Comparison of ENCODE assay signal across 13 mouse cellular contexts in genomic region chr1:36902533-36903315, GRCm38 (mm10). TPM values are rescaled to one million over a fixed set of nuclear protein-coding genes. Genes with fewer than 3 reads are reported as not detected.
A peak's percentile ranks its signal among the peaks of the same experiment; 100 is the strongest.
DNase-seq lines count a peak whose midpoint lies in the region; ATAC-seq and TF ChIP-seq lines count a peak whose summit lies in the region.
"Had no signal": no experiment of that assay in that cellular context is flagged by ENCODE, and none has a peak within 500 bp of the region (broad histone marks: within the 10 kb centered on the region; RNA-seq: fewer than 3 reads in every experiment).

No protein-coding gene starts in this region.

- intact Hi-C loops in heart, postnatal 36 days (cut with DNase I): no loop called here

- no peak for TF ChIP-seq CTCF in cerebellum, adult 2 months (IDR thresholded peaks at IDR 0.05; ENCODE audit: borderline replicate concordance, insufficient read depth, low read depth, low read length)
- TF ChIP-seq CTCF in liver, postnatal 0 days (IDR thresholded peaks at IDR 0.05; ENCODE audit: low read depth): no peak

- H3K36me3 ChIP-seq in midbrain, embryonic 15.5 days (replicated peaks): no peaks in the 10 kb centered on the region
- H3K36me3 ChIP-seq in midbrain, embryonic 16.5 days (ENCODE audit: control insufficient read depth, insufficient read depth, low read length): no peaks in the 10 kb centered on the region
- peaks cover 2% of the 10 kb centered on the region; the same call in 1 of the 2 replicates for H3K36me3 ChIP-seq in liver, postnatal 0 days (replicated peaks; ENCODE audit: insufficient read depth, low read length)
- H3K36me3 ChIP-seq: embryonic facial prominence, embryonic 12.5 days had no signal

- H3K4me2 ChIP-seq in midbrain, embryonic 15.5 days: no peak overlapping the region
- H3K4me2 ChIP-seq in midbrain, embryonic 16.5 days (ENCODE audit: low read length): no peak overlapping the region
- H3K4me2 ChIP-seq in liver, postnatal 0 days (ENCODE audit: low read depth, low read length): no peak overlapping the region
- H3K4me2 ChIP-seq: embryonic facial prominence, embryonic 12.5 days had no signal

- no peak for TF ChIP-seq EP300 in liver, postnatal 0 days (IDR thresholded peaks at IDR 0.05; ENCODE audit: low read depth)

- H3K27me3 ChIP-seq in midbrain, embryonic 15.5 days (replicated peaks): no peaks in the 10 kb centered on the region
- no peaks in the 10 kb centered on the region for H3K27me3 ChIP-seq in midbrain, embryonic 16.5 days (ENCODE audit: control insufficient read depth, insufficient read depth, low read depth, low read length)
- no peaks in the 10 kb centered on the region for H3K27me3 ChIP-seq in cerebellum, adult 2 months (ENCODE audit: control insufficient read depth, insufficient read depth, low read length)
- no peaks in the 10 kb centered on the region for H3K27me3 ChIP-seq in liver, postnatal 0 days (ENCODE audit: insufficient read depth, low read length)
- H3K27me3 ChIP-seq: embryonic facial prominence, embryonic 12.5 days had no signal

- H3K4me1 ChIP-seq in midbrain, embryonic 15.5 days: peaks cover 6% of the 10 kb centered on the region; the same call in 1 of the 2 replicates
- H3K4me1 ChIP-seq in midbrain, embryonic 16.5 days (ENCODE audit: control insufficient read depth, insufficient read depth, low read length): peaks cover 5% of the 10 kb centered on the region
- peaks cover 30% of the 10 kb centered on the region for H3K4me1 ChIP-seq in cerebellum, adult 2 months (ENCODE audit: control insufficient read depth, insufficient read depth, low read length)
- H3K4me1 ChIP-seq in liver, postnatal 0 days (ENCODE audit: insufficient read depth): peaks cover 19% of the 10 kb centered on the region

- DNase-seq in heart, adult 8-10 months (ENCODE audit: low spot score): peak; percentile 40
- no peak for DNase-seq in heart, postnatal 36 days
- peak; percentile 90 to 98 for DNase-seq in cerebellum, adult 2 months
- DNase-seq in liver, postnatal 0 days: no peak
- no peak for DNase-seq in thymus, postnatal 14 days

- H3K27ac ChIP-seq in midbrain, embryonic 15.5 days: 0 out of 2 replicates have a peak overlapping the region, but pooled peaks have one; percentile 1
- H3K27ac ChIP-seq in midbrain, embryonic 16.5 days (ENCODE audit: low read length): no peak overlapping the region
- peak overlapping the region; percentile 66 for H3K27ac ChIP-seq in cerebellum, adult 2 months (ENCODE audit: insufficient read depth, low read length)
- H3K27ac ChIP-seq in liver, postnatal 0 days (ENCODE audit: low read depth): peak overlapping the region; percentile 30
- H3K27ac ChIP-seq: embryonic facial prominence, embryonic 12.5 days; kidney, postnatal 0 days; liver, embryonic 14.5 days had no signal

- no peak overlapping the region for H3K4me3 ChIP-seq in midbrain, embryonic 15.5 days
- H3K4me3 ChIP-seq in midbrain, embryonic 16.5 days (ENCODE audit: low read depth, low read length): no peak overlapping the region
- no peak overlapping the region for H3K4me3 ChIP-seq in cerebellum, adult 2 months (replicated peaks; ENCODE audit: insufficient read depth, low read depth, low read length)
- no peak overlapping the region for H3K4me3 ChIP-seq in liver, postnatal 0 days (ENCODE audit: low read depth, low read length)
- H3K4me3 ChIP-seq: embryonic facial prominence, embryonic 12.5 days; myocyte had no signal

- ATAC-seq in midbrain, embryonic 15.5 days (replicated peaks): no peak
- ATAC-seq in midbrain, embryonic 16.5 days: no peak; the same call in 1 of the 2 replicates
- peak; percentile 64 for ATAC-seq in liver, postnatal 0 days
- ATAC-seq: CD4-positive, CD25-positive, alpha-beta regulatory T cell, adult 4 months; inflammation-experienced regulatory T-cells, adult 6 months had no signal

- 83% methylated on average over 11 of the region's 11 CpGs for WGBS in midbrain, embryonic 15.5 days
- 78% methylated on average over 11 of the region's 11 CpGs for WGBS in midbrain, embryonic 16.5 days
- WGBS in cerebellum, adult 2 months: 12% methylated on average over 11 of the region's 11 CpGs
- 82% methylated on average over 11 of the region's 11 CpGs for WGBS in liver, postnatal 0 days (ENCODE audit: insufficient replicate concordance)

- no peak for TF ChIP-seq POLR2A in cerebellum, adult 2 months (IDR thresholded peaks at IDR 0.05; ENCODE audit: borderline replicate concordance, insufficient read depth, low read length)

- no peak overlapping the region for H3K9ac ChIP-seq in midbrain, embryonic 15.5 days
- H3K9ac ChIP-seq in midbrain, embryonic 16.5 days (ENCODE audit: low read depth, low read length): no peak overlapping the region
- H3K9ac ChIP-seq in liver, postnatal 0 days (replicated peaks): no peak overlapping the region
- H3K9ac ChIP-seq: embryonic facial prominence, embryonic 12.5 days; liver, embryonic 14.5 days had no signal

- no peaks in the 10 kb centered on the region for H3K9me3 ChIP-seq in midbrain, embryonic 15.5 days
- no peaks in the 10 kb centered on the region for H3K9me3 ChIP-seq in midbrain, embryonic 16.5 days (replicated peaks; ENCODE audit: control insufficient read depth, low read length, poor library complexity, severe bottlenecking)
- H3K9me3 ChIP-seq in liver, postnatal 0 days (ENCODE audit: low read length): no peaks in the 10 kb centered on the region
- H3K9me3 ChIP-seq: embryonic facial prominence, embryonic 12.5 days had no signal

RNA-seq across cellular contexts. Expression of gene Tmem131, which starts 40.7 kb away (rescaled TPM):
- 10 to 100 TPM; 23.0 to 31.0 (median 28.3) TPM for total RNA-seq in heart, adult 8-10 months (2022)
- 10 to 100 TPM; 32.9 to 35.9 TPM for total RNA-seq in heart, postnatal 36 days (2021)
- 13.1 and 14.8 TPM in 2 replicates for polyA plus RNA-seq in midbrain, embryonic 15.5 days (2015; fragmentation: Nextera tagmentation; extraction: Ambion mirVana)
- 13.8 and 14.0 TPM in 2 replicates for polyA plus RNA-seq in midbrain, embryonic 16.5 days (2015; fragmentation: Nextera tagmentation; extraction: Ambion mirVana)
- polyA plus RNA-seq in cerebellum, adult 2 months (2012; rRNA removed): 31.4 and 32.2 TPM in 2 replicates
- polyA plus RNA-seq in liver, postnatal 0 days (2015; fragmentation: Nextera tagmentation; extraction: Ambion mirVana): 4.8 and 6.1 TPM in 2 replicates

Comparison
In these comparisons a context has a peak if more than half of its experiments do, and no peak if none do; other contexts are left out.
1. DNase-seq: peak in heart, adult 8-10 months (single experiment) and cerebellum, adult 2 months (2 of 2); none in heart, postnatal 36 days (0 of 2), liver, postnatal 0 days (single experiment) and thymus, postnatal 14 days (single experiment).